Mouse (Mus musculus) cerebellum, adult 9-11 months (tissue): ENCODE results near the gene Gm13090.

Experiments used
- DNase-seq: peaks from one replicate; pipeline ENCODE4 v3.0.0; 2022

Gm13090 gene

DNA sequence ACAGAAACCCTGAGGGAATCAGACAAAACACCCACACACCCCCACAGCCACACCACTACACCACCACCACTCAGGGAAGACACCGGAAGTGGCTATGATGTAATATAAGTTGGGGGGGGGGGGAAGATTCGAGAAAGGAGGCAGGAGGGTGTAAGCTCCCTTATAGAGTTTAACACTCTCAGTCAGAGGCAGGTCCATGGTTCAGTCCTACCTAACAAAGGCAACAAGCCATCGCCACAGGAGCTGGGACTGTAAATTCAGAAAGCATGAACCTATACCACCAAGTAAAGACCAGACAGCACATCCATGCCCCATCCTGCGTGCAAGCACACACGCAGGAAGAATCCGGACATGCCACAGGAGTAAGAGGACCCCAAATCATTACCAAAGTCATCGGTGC is at the start of gene Gm13090:
Gm13090 (plus strand) TSS at position 301 of the 400 bp plus-strand sequence.
- DNase-seq = peak; percentile 57

DNA sequence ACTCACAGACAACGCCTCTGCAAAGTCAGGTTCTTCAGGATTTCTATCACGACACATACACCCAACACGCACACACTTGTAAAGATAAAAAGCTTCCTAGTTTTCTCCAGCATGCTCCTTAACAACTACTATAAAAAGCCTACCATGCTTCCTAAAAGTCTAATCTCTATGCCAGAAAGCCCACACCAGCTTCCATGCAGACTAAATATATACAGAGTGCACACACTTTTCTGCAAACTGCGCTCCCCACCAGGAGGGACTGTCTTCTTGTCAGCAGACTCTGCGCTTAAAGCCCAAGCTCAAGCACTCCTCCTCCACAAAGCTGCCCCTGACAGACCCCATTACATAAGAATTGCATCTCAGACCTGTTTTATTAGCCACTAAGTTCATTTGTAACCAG is 47.9 kb upstream of the Gm13090 start:
- DNase-seq = peak; percentile 32

DNA sequence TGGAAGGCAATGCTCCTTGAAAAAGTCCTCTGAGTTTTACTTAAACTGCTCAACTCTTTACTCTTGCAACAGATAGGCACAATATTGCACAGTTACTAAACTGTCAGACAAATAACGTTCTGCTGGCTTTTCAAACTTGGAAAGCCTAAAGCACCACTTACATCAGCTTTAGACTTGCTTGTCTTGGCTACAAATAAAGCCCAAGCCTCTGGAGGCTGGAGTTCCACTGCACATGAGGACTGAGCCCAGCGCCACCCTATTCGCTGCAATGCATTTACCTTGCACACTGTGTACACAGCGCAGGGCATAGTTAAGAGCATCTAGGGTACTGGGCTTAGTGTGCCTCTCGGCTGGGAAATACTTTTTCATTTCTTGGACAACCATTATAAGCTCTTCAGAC is 46.1 kb upstream of the Gm13090 start:
- DNase-seq = peak; percentile 52

DNA sequence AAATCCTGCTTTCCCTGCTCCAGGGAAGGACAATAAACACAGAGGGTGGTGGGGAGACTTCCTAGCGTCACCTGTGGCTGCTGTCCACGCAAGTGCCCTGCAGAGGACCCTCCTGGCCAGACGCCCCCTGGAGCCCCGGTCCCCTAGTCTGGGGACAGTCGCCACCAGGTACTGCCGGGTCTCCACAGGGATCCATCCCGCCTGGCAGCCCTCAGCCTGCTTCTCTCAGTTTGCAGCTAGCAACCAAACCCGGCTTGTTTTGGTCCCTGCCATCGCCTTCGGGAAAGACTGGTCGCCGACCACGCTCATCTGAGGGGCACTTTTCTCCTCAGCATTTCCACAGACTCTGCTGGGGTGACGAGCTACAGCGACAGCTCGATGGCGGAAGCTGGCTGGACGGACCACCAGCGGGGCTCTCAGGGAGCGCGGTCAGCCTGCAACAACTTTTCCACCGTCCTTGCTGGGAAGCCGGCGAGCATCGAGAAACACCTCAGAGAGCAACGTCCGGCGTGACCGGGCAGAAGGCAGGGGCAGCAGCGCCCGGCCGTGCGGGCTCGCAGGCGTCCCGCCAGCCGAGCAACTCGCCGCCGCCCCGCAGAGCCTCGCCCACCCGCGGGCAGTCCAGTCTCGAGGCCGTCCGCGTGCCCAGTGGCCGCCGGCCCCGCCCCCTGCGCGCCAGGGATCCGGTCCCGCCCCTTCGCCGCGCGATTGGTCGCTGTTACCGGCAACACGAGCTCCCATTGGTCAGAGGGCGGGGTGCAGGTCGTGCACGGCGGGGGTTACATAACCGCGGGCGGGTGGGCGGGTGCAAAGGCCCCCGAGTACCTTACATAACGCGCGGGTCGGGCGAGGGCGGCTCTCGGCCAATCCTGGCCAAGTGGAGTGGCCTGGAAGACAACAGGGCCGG is 45.1 kb upstream of the Gm13090 start, which contains the start of gene Per3:
Per3 (minus strand) TSS at position 629 of the 907 bp plus-strand sequence.
- DNase-seq = peak; percentile 99

DNA sequence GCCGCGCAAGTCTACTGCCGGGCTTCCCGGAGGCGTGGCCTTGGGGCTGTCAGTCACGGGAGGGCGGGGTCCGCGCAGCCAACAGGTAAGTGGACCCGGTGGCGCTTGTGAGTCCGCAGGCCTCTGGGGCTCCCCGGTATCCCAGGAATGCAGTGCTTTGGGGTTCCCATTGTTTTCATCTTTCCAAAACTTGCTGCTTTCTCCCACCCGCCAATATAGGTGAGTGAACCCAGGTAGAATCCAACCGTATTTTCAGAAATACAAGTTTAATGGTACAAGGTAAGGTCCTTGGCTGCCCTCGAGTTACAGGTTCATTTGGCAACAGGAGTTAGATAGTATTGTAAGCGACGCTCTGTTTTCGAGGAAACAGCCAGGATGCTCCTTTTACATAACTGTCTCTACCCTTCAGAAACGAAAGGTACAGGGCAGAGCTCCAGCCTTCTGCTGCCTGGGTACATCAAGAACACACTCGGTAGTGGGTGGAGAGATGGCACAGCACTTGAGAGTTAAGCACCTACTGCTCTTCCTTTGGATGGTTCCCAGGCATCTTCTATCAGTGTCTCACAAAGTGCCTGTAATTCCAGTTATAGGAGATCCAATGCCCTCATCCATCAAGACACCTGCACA is 44.3 kb upstream of the Gm13090 start:
- peak; percentile 75 for DNase-seq

DNA sequence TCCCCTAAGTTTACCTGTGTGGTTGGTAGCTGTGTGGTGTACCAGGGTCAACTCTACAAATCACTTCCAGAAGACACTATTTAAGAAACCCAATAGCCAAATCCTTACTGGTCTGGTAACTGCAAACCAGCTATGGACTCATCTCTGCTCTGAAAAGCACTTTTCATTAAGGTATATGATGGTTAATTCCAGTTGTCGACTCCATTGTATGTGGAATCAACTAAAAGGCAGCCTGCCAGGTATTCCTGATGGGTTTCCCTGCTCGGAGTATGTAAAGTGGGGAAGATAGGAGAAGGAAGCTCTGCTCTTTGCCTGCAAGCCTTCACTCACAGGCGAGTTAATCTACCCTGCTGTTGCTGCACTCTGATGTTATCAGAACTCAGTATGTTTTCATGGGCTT is 42.8 kb upstream of the Gm13090 start:
- DNase-seq = peak; percentile 29

DNA sequence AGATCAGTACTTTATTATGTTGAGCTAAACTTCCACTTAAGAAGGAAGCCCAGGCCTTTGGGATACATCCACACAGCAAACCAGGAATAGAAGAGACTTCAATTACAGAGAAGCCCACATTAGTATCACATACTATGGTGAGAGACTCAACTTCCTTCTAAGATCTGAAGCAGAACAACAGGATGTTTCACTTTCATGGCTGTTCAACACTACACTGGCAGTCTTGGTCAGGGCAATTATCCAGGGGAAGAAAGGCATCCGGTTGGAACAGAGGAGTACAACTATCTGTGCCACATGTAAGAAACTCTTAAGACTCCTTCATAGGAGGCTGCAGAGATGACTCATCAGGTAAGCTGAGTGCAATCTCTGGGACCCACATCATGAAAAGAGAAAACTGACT is 38.2 kb upstream of the Gm13090 start:
- no peak for DNase-seq

DNA sequence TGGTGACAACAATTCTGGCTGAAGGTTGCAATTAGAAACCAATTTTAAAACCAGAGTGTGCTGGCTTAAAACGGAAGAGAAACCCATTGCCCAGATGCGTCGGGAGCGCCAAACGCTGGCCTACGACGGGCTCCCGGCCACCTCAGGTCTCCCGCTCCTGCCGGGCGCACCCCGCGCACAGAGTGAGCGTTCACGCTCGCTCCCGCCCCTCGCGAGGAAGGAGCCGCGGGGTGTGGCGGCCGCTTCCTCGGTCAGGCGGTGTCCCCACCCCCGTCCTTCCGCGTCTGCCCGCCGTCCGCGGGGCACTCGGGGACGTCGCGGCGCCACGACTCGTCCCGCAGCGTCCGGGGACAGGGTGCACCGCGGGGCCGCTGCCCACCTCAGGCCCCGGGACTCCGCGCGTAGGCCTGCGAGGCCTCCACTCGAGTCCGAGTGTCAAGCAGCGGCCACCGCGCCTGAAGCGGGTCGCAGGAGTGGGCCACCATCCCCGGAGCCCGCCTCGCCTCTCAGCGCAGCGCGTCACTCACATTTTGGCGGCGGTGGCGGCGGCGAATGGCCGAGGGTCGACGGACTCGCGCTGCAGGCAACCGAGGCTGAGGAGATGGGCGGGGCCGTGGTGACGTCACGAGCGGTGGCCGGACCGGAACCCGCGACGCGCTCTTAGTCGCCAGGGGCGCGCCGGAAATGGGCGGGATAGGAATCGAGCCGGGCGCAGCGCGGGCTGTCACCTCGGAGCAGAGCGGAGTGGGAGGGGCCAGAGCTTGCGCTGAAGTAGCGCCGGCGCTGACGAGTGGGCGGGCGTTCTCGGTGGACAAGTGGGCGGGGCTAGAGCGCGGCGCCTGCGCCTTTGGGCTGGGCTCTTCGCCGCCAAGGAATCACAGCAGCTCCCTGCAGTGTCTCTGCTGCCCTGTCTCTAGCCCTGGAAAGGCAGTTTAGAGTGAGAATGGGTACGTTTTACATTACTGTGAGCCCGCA is 31.7 kb upstream of the Gm13090 start, which contains the start of gene Vamp3:
Vamp3 (minus strand) TSS at position 617 of the 975 bp plus-strand sequence.
- peak; percentile 99 for DNase-seq

DNA sequence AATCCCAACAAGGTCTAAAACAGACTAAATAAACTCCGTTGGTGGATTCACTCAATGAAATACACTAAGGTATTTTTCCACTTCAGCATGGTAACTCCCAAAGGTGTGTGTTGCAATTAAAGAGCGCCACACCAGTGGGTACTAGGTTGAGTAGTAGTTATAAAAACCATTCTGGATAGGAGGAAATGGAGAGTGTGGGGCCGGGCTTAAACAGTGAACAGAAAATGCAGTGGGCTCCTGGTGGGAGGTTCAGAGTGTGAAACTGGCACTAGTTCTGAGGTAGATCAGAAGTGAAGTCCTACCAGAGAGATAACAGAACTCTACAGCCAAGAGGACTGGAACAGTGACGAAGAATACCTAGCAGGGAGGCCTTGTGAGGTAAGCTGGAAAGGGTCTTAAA is 30.7 kb upstream of the Gm13090 start:
- peak; percentile 53 for DNase-seq

DNA sequence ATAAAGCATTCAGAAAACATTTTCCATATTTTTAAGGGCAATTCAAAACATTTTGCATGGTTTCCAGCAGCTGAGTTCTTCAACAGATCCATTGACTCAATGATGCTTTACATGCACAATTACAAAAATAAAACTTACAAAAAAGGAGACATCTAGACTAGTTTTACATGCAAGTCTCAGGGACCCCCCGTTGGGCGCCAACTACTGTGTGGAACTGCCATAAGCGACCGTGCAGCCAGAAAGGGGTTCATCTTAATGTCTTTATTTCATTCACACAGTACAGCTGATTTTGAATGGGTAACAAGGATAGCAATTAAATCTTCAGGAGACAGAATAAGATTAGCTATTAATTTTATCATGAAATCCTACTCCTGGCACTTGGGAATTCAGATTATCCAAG is 29.8 kb upstream of the Gm13090 start:
- DNase-seq = no peak

DNA sequence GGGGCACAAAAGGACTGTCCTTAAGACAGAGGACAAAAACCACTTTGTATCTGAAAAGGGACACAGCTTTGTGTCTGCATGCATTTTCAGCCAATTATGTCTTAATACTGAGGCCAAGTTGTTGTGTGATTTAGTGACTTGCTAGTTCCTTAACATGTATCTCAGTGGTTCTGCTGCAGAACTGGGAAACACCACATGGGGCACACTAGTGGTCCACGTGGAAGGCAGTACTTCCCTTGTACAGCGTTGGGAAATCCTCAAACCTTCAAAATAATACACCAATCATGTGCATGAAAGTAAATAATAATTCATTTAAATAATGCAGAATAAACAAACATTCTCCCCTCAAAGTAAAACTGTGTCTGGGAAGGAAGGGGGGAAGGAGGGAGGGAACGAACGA is 20.6 kb upstream of the Gm13090 start:
- DNase-seq = no peak

DNA sequence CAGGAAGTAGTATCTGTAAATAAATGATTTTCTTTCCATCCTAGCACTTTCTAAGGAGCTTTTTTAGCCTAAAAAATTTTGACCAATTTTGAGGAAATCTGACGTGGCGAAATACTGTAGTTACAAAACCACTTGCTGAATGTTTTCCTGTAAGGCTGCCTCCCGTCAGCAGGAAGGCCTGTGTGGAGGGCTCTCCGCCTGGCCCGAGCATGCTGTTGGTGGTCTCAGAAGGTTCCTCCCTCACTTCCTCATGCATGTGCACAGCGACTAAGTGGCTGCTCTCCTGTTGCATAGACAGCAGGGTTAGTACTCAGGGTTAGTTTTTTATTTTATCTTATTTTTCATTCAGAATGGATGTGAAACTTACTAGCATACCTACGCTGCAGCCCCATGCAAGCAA is 18.4 kb upstream of the Gm13090 start:
- DNase-seq = no peak

DNA sequence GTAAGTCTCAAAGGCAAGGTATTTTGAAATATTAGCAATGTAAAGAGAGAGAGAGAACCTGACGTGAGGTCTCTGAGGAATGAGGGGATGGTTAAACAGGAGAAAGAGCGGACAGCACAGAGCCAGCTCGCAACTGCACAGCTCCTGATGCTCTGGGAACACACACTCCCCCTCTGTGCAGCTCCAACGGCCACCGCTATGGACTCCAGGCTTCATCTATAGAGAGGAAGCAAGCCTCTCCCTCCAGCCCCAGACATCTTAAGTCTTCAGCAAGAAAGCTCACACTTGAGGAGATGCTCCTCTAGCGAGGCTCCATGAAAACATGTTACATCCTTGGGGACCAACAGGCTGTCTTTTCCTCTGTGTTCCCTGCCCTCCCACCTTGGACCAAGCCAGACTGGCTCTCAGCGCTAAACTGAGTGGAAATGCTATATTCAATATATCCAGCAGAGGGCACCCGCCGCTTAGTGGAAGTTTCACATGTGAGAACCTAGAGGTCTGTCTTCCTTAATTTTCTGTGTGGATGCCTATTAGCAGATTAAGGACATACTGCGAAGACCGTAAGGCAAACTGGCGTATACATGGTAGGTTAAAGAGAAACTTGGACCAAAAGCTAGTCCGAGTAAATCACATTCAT is 16.1 kb upstream of the Gm13090 start:
- DNase-seq = peak; percentile 81

DNA sequence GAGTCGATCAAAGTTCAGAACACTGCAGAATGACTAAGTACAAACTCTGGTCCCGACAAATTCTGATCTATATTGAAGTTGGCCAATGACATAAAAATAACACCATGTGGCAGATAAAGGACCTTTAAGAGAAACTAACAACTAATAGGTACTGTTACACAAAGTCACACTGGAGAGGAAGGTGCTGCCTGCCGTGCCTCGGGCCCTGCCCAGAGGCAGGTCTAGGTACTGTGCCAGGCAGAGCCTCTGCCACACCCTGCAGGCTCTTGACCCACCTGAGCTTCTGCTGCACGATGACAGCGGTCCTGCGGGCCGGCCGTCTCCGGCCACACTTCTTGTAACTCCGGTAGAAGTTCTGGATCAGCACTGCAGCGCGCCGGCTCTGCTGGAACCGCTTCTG is 14.6 kb upstream of the Gm13090 start:
- DNase-seq = no peak

DNA sequence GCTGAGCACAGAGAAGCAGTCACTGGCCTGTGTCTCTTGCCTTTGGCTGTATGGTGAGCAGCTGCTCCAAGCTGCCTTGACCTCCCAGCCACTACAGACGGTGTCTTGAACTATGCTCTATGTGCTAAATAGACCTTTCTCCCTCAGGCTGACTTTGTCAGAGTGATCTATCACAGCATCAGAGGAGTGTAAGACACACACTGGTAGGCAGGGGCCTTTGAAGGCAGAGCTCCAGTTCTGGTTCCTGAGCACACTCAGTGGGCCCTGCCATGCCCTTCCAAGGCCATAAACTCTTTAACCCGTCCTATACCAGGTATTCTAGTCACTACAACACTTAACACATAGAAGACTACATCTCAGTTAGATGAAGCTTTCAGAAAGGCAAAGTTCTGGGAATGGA is 8.0 kb upstream of the Gm13090 start:
- DNase-seq = no peak

DNA sequence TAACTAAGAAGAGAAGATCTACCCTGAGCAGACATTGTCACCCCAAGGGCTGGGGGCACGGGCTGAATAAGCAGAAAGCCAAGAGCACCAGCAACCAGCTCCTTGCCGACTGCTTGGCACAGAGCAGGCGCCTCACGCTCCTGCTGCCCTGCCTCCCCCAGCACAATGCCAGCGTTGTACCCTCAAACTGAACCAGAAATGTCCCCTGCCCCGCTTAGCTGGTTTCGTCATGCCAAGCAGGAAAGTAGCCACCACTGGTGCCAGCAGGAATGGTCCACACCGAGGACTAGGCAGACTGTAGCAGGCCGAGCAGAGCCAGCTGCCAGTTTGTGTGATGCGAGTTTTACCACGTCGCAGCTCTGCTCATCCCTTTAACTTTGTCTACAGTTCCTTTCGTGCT is 7.4 kb upstream of the Gm13090 start:
- DNase-seq = no peak

DNA sequence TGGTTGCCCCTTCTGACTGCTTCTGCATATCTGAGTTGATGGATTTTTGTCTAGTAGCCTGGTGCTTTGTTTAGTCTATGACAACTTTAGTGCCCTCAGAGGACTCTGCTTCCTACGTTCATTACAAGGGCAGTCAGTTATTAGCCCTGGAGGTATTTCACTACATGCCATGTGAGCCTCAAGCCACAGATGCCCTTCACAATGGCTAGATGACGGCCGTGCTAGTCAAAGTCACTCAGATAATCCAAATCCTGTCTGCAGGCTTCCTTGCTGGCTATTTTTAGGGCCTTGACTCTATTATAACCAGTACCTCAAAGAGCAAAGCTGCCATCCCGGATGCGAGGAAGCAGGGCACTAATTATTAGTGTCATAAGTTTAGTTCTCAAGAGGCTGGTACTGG is 6.3 kb upstream of the Gm13090 start:
- DNase-seq = no peak

DNA sequence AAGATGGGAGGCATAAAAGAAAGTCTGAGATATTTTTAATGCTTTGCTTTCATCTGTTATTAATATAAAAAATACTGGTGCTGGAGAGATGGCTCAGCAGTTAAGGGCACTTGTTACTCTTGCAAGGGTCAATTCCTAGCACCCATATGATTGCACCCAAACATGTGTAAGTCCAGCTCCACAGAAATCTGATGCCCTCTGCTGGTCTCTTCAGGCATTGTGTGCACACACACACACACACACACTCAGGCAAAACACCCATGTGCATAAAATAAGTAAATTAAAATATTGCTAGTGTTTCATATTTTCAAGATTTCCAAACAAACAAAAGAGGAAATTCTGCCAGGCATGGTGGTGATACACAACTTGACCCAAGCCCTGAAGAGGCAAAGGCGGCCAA is 2.0 kb upstream of the Gm13090 start:
- DNase-seq = no peak

DNA sequence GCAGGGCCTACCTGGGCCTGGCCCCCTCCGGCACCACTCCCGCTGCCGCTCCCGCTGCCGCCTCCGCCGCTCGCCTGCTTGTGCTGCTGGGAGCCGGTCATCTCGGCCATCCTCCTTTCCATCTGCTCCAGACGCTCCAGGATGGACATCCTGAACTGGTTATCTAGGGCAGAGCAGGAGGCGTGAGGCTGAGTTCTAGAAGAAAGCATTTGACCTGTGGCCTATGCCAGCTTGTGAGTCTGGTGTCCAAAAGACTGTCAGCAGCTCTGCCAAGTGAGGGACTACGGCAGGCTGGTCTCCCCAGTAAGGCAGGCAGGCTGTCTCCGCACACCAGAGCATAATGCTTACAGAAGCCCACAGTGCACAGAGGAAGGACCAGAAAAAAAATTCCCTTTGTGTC is 551 bp upstream of the Gm13090 start:
- DNase-seq = peak; percentile 95

DNA sequence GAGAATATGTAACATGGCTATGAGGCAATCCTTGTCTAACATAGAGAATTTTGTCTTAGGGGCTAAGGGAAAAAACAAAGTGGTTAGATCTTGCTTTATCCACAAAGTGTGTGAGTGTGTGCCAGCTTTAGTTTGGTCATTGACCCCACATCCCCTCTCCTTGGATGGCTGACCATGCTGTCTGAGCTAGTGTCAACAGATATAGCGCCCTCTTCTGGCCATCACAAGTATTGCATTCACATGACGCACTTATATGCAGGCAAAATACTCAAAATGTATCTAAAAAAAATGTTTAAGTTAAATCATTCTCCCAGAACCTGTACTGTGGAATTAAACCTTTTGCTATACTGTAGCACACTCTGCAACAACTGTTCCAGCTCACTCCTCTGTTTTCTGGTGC is 5.8 kb downstream of the Gm13090 start:
- peak; percentile 69 for DNase-seq

DNA sequence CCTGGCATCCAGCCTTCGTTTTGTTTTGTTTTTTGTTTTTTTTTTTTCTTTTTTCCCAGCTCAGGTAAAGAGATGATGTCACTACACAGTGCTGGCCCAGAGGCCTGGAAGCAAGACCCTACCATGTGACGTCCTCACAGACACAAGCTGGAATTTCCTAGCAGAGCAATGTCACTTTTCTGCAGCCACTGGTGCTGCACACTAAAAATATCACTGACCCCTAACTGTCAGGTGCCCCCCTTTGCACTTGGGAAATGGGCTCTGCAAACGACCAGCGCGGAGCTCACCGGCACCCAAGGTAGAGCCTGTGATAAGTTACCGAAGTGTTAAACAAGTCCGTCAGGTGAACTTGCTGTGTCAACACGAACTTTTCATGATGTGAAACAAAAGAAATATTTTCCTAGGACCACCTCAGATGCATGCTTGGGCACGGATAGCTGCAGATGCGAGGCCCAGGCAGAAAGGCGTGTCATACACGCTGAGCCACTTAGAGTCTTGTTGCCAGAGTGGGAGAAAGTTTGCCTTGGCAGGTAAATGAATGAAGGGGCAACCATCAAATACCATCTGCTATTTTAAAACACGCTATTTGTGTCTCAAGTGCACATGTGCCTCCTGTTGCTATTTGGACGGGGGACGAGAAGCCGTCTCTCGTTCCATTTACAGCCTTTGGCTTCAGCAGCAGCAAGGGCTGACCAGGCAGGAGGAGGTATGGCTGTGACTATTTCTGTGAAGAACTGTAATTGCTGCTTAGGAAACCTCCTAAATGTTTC is 7.1 kb downstream of the Gm13090 start:
- peak; percentile 53 for DNase-seq

DNA sequence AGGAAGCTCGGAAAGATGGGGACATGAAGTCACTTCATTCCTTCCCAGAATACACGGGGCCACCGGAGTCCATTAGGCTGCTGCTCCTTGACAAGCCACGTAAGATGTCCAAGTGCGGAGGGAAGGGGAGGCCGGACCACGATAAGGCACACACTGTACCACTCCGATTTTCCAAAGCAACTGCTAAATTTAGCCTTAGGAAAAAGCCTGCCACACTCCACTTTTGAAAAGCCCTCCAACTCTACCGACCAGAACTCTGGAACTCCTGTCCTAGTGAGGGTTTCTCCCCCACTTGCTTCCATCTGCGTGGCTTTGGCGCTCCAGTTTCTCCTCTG is 7.7 kb downstream of the Gm13090 start:
- DNase-seq = no peak
